Mouse (Mus musculus) neural tube, embryonic 13.5 days (tissue): ENCODE measurements around the gene Gdap1l1. TPM values are rescaled to one million over a fixed set of nuclear protein-coding genes. Genes with fewer than 3 reads are reported as not detected.
"Not testable (repeated sequence)": the region's sequence is repeated elsewhere in the genome, so short reads cannot be mapped to it uniquely, and the experiment has no call there.

Experiments
- ATAC-seq: fragments of 200-750 bp; cut with Nextera tagmentation; 2 replicates; pipeline ENCODE4 v1.8.0; 2017; ENCODE audit warnings: low read depth, mild to moderate bottlenecking, moderate TSS enrichment, moderate library complexity
- H3K27ac ChIP-seq: fragments of 300-500 bp; sonication (generic); replicated peaks from 2 replicates; pipeline ENCODE4 v1.5.1; 2015; ENCODE audit warnings: moderate library complexity, mild to moderate bottlenecking, inconsistent platforms
- H3K27me3 ChIP-seq: fragments of 300-500 bp; sonication (generic); 2 replicates; pipeline ENCODE4 v1.6.1; 2015; ENCODE audit warnings: mild to moderate bottlenecking, inconsistent platforms
- H3K36me3 ChIP-seq: fragments of 300-500 bp; sonication (generic); 2 replicates; pipeline ENCODE4 v1.6.1; 2015; ENCODE audit warnings: mild to moderate bottlenecking, inconsistent platforms
- H3K4me1 ChIP-seq: fragments of 300-500 bp; sonication (generic); replicated peaks from 2 replicates; pipeline ENCODE4 v1.6.1; 2015; ENCODE audit warnings: inconsistent platforms
- H3K4me2 ChIP-seq: fragments of 300-500 bp; sonication (generic); 2 replicates; pipeline ENCODE4 v1.6.1; 2015; ENCODE audit warnings: inconsistent platforms, mild to moderate bottlenecking, moderate library complexity
- H3K4me3 ChIP-seq: fragments of 300-500 bp; sonication (generic); 2 replicates; pipeline ENCODE4 v1.5.1; 2015; ENCODE audit warnings: mild to moderate bottlenecking, inconsistent platforms
- H3K9ac ChIP-seq: fragments of 300-500 bp; sonication (generic); 2 replicates; pipeline ENCODE4 v1.6.1; 2015; ENCODE audit warnings: moderate library complexity, mild to moderate bottlenecking, inconsistent platforms
- H3K9me3 ChIP-seq: fragments of 300-500 bp; sonication (generic); 2 replicates; pipeline ENCODE4 v1.6.1; 2016; ENCODE audit warnings: inconsistent platforms
- WGBS: fragments of 180-500 bp; shearing (Covaris S2); methylation state at CpG from one replicate; pipeline ENCODE4 v1.1.7; 2015; 5-methylcytosine and 5-hydroxymethylcytosine counted together
- polyA plus RNA-seq: library from polyadenylated mRNA; unstranded; fragments of >200 nt; fragmentation: Nextera tagmentation; extraction: Ambion mirVana; gene quantifications from 2 replicates; pipeline ENCODE4 v1.2.1, GENCODE M21; 2015

Gene Gdap1l1
- polyA plus RNA-seq = 115 and 117 TPM in 2 replicates

DNA sequence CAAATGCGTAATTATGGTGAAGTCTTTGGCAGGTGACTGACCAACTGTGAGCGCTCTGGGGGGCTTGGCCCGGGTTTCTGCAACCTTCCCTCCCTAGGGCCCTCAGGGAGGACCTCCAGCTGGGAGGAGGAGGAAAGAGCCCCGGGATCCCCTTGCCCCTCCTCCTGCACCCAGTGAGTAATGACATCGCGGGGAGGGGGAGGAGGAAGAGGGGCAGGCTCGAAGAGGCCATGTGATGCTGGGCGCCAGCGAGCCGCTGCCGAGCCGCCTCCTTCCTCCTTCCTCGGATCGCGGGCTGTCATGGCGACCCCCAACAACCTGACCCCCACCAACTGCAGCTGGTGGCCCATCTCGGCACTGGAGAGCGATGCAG is at the start of gene Gdap1l1:
Gene Gdap1l1, plus strand, starts transcription at position 231 of the 373 bp plus-strand sequence.
- 3% methylated on average over 11 of the region's 18 CpGs for WGBS
- ATAC-seq = peak; percentile 84
- peak within 1 kb of the TSS; percentile 82 for H3K4me2 ChIP-seq

DNA sequence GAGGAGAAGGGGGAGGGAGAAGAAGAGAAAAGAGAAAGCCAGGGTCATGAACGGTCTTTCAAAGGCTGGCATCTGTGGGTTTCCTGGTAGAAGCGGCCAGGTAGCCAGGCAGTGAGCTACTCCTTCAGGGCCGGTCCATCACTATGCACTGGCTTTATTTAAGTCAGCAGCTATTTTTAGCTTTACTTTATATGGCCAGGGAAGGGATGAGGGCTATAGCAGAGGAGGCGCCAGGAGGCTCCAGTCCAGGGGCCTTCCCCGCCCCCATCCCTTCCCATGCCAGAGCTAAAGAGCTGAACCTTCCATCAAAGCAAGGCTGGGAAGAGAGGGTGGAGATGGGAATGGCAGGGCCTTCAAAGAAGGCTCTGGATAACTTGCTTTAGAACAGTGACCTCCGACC is 45.8 kb upstream of the Gdap1l1 start:
- 72% methylated on average over 6 of the region's 6 CpGs for WGBS
- no peak overlapping the region for H3K4me2 ChIP-seq

More for the DNA sequence above, at the start of gene Gdap1l1:
- Histone ChIP-seq H3K9me3 (no peaks in the 10 kb centered on the region), H3K4me3 (peak within 1 kb of the TSS; percentile 78), H3K36me3 (peaks cover 9% of the 10 kb centered on the region; the same call in 1 of the 2 replicates), H3K27me3 (no peaks in the 10 kb centered on the region), H3K4me1 (peaks cover 33% of the 10 kb centered on the region), H3K9ac (peak within 1 kb of the TSS; percentile 90), H3K27ac (peak within 1 kb of the TSS; percentile 90)

GRCm38 (mm10) chr2:163393241-163393640 is 45.0 kb upstream of the Gdap1l1 start:
- no peaks in the 10 kb centered on the region for H3K27me3 ChIP-seq
- no peak overlapping the region for H3K4me3 ChIP-seq
- no peaks in the 10 kb centered on the region for H3K4me1 ChIP-seq
- H3K27ac ChIP-seq = no peak overlapping the region
- no peaks in the 10 kb centered on the region for H3K36me3 ChIP-seq
- H3K9me3 ChIP-seq = no peaks in the 10 kb centered on the region
- no peak for ATAC-seq
- no peak overlapping the region for H3K9ac ChIP-seq
- WGBS = 94% methylated on average over 10 of the region's 10 CpGs
- H3K4me2 ChIP-seq = no peak overlapping the region

More for the DNA sequence above, 45.8 kb upstream of the Gdap1l1 start:
- Histone ChIP-seq H3K9me3 (no peaks in the 10 kb centered on the region), H3K9ac (no peak overlapping the region), H3K4me3 (no peak overlapping the region), H3K27me3 (no peaks in the 10 kb centered on the region), H3K27ac (no peak overlapping the region), H3K4me1 (no peaks in the 10 kb centered on the region), H3K36me3 (no peaks in the 10 kb centered on the region)
- ATAC-seq = no peak

GRCm38 (mm10) chr2:163393976-163394375 is 44.3 kb upstream of the Gdap1l1 start:
- H3K9me3 ChIP-seq = no peaks in the 10 kb centered on the region
- no peak for ATAC-seq
- 78% methylated on average over 6 of the region's 6 CpGs for WGBS
- no peak overlapping the region for H3K4me3 ChIP-seq
- no peaks in the 10 kb centered on the region for H3K27me3 ChIP-seq
- H3K9ac ChIP-seq = no peak overlapping the region
- H3K36me3 ChIP-seq = no peaks in the 10 kb centered on the region
- no peak overlapping the region for H3K4me2 ChIP-seq
- no peaks in the 10 kb centered on the region for H3K4me1 ChIP-seq
- no peak overlapping the region for H3K27ac ChIP-seq

DNA sequence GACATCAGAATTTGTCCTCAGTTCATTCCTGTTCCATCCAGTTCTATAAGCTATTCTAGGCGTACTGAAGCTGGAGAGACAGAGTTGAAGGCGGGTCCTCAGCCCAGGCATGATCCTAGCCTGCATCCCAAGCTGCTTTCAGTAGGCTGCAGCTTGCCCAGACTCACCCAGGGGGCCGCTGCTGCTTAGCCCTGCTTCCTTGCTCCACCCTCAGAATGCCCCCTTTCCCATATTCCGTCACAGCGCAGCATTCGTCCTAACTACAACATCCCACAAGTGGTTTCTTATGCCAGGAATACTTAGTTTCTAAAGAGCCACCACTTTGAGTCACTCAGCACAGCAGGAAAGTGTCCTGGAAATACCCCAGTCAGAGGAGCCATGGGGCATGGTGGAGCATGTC is 43.3 kb upstream of the Gdap1l1 start:
- 79% methylated on average over 6 of the region's 6 CpGs for WGBS
- Histone ChIP-seq H3K4me1 (no peaks in the 10 kb centered on the region), H3K36me3 (no peaks in the 10 kb centered on the region), H3K4me2 (no peak overlapping the region), H3K9me3 (no peaks in the 10 kb centered on the region), H3K9ac (no peak overlapping the region), H3K27ac (no peak overlapping the region), H3K27me3 (no peaks in the 10 kb centered on the region), H3K4me3 (no peak overlapping the region)
- no peak for ATAC-seq

DNA sequence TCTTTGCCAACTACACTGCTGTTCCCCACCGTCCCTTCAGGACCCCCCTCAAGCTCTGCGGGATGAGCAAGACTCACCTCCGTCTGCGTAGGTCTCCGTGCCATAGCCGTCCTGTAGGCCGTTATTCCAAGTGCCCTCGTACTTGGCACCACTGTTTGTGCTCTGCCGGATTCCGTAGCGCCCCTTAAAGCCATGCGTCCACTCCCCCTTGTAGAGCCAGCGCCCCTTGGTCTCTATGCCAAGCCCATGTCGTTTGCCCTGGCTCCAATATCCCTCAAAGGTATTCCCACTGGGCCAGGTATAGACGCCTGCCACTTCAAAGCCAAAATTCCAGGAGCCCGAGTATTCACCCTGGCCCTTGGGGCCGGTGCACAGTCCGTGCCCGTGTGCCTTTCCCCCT is 41.2 kb upstream of the Gdap1l1 start:
- no peak overlapping the region for H3K27ac ChIP-seq
- H3K27me3 ChIP-seq = no peaks in the 10 kb centered on the region
- no peaks in the 10 kb centered on the region for H3K9me3 ChIP-seq
- H3K4me3 ChIP-seq = no peak overlapping the region
- no peak overlapping the region for H3K4me2 ChIP-seq
- 91% methylated on average over 19 of the region's 19 CpGs for WGBS
- H3K4me1 ChIP-seq = no peaks in the 10 kb centered on the region
- ATAC-seq = no peak
- H3K36me3 ChIP-seq = no peaks in the 10 kb centered on the region
- H3K9ac ChIP-seq = no peak overlapping the region

DNA sequence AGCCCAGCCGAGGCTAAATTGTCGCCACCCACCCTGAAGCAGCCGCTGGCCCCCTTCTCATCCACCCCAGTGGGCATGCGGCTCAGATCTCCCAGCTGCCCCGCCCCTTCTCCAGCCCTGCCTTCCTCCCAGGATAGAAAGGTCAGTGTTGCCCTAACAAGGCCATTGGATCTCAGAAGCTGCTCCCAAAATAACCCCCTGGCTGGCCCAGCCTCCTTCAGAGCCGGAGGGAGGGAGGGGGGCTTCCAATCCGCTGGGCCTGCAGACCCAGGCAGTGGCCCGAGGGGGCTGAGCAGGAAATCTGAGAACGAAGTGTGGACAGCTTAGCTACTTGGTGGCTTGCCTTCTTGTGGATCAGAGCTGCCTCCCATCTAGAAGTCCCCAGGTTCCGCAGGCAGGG is 40.4 kb upstream of the Gdap1l1 start, which contains the start of gene Jph2:
Gene Jph2, minus strand, starts transcription at position 89 of the 400 bp plus-strand sequence.
- ATAC-seq = no peak
- Histone ChIP-seq H3K36me3 (no peaks in the 10 kb centered on the region), H3K4me1 (no peaks in the 10 kb centered on the region), H3K4me3 (0 out of 2 replicates have a peak within 1 kb of the TSS, but pooled peaks have one; percentile 3), H3K9ac (no peak within 1 kb of the TSS), H3K4me2 (peak within 1 kb of the TSS; percentile 18), H3K9me3 (no peaks in the 10 kb centered on the region), H3K27me3 (no peaks in the 10 kb centered on the region), H3K27ac (no peak within 1 kb of the TSS)
- WGBS = 10% methylated on average over 10 of the region's 10 CpGs

DNA sequence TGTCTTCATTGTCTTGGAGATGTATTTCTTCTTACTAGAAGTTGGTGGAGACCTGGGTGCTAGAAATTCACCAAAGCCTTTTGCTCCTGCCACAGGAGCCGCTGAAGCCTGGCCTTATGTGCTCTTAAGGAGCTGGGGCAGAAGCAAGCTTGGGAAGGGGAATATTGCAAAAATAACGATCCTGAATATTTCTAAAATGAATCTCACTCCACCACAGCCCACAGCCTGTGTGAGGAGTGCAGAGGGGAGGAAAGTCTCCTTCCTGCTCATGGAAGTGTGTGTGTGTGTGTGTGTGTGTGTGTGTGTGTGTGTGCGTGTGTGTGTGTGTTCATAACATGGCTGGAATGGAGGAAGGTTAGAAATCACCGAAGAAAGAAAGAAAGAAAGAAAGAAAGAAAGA is 39.5 kb upstream of the Gdap1l1 start:
- no peak for ATAC-seq
- H3K4me3 ChIP-seq = no peak overlapping the region
- no peaks in the 10 kb centered on the region for H3K27me3 ChIP-seq
- 91% methylated on average over 4 of the region's 4 CpGs for WGBS
- no peak overlapping the region for H3K9ac ChIP-seq
- no peaks in the 10 kb centered on the region for H3K36me3 ChIP-seq
- no peak overlapping the region for H3K27ac ChIP-seq
- no peaks in the 10 kb centered on the region for H3K4me1 ChIP-seq
- no peak overlapping the region for H3K4me2 ChIP-seq
- H3K9me3 ChIP-seq = no peaks in the 10 kb centered on the region

DNA sequence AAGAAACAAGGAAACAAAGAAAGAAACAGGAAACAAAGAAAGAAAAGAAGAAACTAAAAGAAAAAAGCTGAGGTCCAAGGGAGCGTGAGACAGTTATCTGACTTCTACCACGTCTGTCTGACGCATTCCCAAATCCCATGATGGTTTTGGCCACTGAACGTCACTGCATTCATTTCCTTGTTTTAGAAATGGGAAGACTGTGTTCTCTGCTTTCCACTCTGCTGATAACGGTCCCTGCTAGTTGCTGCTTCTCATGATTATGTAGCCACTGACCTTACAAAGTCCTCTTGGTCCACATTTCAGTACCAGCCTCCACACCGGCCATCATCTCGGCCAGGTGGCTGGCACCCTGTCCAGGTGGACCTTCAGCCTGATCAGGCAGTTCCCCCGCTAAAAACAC is 39.1 kb upstream of the Gdap1l1 start:
- Histone ChIP-seq H3K27me3 (no peaks in the 10 kb centered on the region), H3K4me2 (no peak overlapping the region), H3K9ac (no peak overlapping the region), H3K36me3 (no peaks in the 10 kb centered on the region), H3K27ac (no peak overlapping the region), H3K4me1 (no peaks in the 10 kb centered on the region), H3K9me3 (no peaks in the 10 kb centered on the region), H3K4me3 (no peak overlapping the region)
- WGBS = 80% methylated on average over 8 of the region's 8 CpGs
- ATAC-seq = no peak

DNA sequence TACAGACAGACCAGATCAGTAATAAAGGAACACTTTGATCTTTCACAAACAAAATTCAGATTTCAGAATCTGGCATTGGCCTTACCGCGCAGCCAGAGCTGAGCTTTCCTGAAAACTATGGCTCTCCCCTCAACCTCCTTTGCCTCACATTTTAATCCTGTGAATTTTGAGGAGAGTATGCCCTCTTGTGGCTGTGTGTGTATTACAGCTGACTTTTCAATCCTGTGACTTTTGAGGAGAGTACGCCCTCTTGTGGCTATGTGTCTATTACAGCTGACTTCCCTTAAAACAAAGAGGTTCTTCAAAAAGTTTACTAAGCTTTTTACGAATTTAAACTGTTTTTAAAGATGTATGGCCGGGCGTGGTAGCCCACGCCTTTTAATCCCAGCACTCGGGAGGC is 37.1 kb upstream of the Gdap1l1 start:
- peaks cover 12% of the 10 kb centered on the region for H3K36me3 ChIP-seq
- no peak for ATAC-seq
- no peaks in the 10 kb centered on the region for H3K9me3 ChIP-seq
- H3K4me3 ChIP-seq = no peak overlapping the region
- no peaks in the 10 kb centered on the region for H3K27me3 ChIP-seq
- H3K27ac ChIP-seq = no peak overlapping the region
- H3K9ac ChIP-seq = no peak overlapping the region
- WGBS = 17% methylated on average over 8 of the region's 8 CpGs
- H3K4me2 ChIP-seq = no peak overlapping the region
- no peaks in the 10 kb centered on the region for H3K4me1 ChIP-seq

DNA sequence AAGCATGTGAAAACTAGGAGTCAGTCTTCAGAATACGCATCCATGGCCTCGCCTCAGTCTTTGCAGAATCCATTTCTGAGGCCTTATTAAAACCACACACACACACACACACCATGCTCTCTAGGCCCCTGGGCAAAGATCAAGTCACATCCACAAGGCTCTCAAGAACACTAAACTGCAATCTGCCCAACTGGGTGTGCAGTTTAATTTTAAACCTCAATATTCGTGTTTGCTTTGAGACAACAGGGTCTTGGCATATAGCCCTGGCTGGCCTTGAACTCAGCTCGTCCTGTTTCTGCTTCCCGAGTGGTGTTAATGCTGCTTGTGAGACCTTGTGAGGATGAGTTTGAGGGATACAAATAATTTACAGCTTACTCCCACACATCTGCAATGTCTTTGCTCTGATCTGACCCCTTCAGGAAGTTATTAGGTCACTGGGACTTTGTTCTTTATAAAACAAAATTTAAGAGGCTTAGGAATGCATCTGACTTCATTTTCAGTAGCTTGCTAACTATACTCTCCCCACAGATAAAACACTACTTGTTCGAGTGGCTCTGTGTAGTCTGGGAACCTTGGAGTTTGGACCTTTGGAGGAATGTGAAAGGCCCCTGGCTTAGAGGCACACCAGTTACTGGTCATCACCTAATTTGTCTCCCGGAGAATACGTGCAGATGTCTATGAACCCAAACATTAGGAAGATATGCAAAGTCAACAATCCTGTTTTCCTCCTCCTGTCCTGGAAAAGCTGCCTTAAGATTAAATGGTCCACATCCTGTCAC is 34.0 kb upstream of the Gdap1l1 start:
- H3K9ac ChIP-seq = no peak overlapping the region
- no peak overlapping the region for H3K4me2 ChIP-seq
- H3K4me3 ChIP-seq = no peak overlapping the region
- H3K36me3 ChIP-seq = peaks cover 34% of the 10 kb centered on the region
- no peaks in the 10 kb centered on the region for H3K9me3 ChIP-seq
- ATAC-seq = no peak
- H3K27me3 ChIP-seq = no peaks in the 10 kb centered on the region
- H3K27ac ChIP-seq = no peak overlapping the region
- 85% methylated on average over 8 of the region's 8 CpGs for WGBS
- no peaks in the 10 kb centered on the region for H3K4me1 ChIP-seq

GRCm38 (mm10) chr2:163410211-163410610 is 28.1 kb upstream of the Gdap1l1 start:
- no peak overlapping the region for H3K4me3 ChIP-seq
- H3K9ac ChIP-seq = no peak overlapping the region
- ATAC-seq = no peak
- no peaks in the 10 kb centered on the region for H3K9me3 ChIP-seq
- no peaks in the 10 kb centered on the region for H3K27me3 ChIP-seq
- no peak overlapping the region for H3K4me2 ChIP-seq
- H3K4me1 ChIP-seq = no peaks in the 10 kb centered on the region
- 96% methylated on average over 3 of the region's 3 CpGs for WGBS
- peaks cover 70% of the 10 kb centered on the region for H3K36me3 ChIP-seq
- H3K27ac ChIP-seq = no peak overlapping the region

DNA sequence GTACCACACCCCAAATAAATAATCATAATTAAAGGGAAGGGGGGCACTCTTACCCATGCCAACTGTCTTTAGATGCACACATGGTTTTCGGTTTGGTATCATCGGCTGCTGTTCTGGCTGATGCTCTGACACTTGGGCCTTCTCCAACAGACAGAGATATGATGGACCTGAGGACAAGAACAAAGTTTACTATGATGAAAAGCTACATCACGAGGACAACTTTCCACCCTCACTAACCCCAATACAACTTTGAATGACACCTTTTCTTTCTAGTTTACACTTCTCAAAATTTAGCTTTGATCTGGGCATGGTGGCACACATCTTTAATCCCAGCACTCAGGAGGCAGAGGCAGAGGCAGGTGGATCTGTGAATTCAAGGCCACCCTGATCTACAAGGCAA is 26.9 kb upstream of the Gdap1l1 start:
- not testable (repeated sequence) for H3K27me3 ChIP-seq, H3K9ac ChIP-seq, ATAC-seq, H3K27ac ChIP-seq, H3K9me3 ChIP-seq, H3K4me2 ChIP-seq, H3K4me3 ChIP-seq, H3K4me1 ChIP-seq
- 94% methylated on average over 3 of the region's 3 CpGs for WGBS
- H3K36me3 ChIP-seq = peaks cover 65% of the 10 kb centered on the region
